Mouse (Mus musculus): ENCODE measurements around the gene Ric3.

- TF ChIP-seq GATA1 (IDR thresholded peaks at IDR 0.05; ENCODE audit: borderline replicate concordance, low read length) (no peak), CTCF (IDR thresholded peaks at IDR 0.05; ENCODE audit: low read depth, low read length) (no peak)
Observed at GRCm38 (mm10) chr7:109009260-109009659, 73.9 kb downstream of the Ric3 start.

All from G1E (cell line).